Mouse (Mus musculus) hindbrain, embryonic 10.5 days (tissue): ENCODE measurements around the gene Thbs3. TPM values are rescaled to one million over a fixed set of nuclear protein-coding genes. Genes with fewer than 3 reads are reported as not detected.

ENCODE experiments used
- DNase-seq: peaks from one replicate; pipeline ENCODE4 v3.0.0-alpha.2; 2017; ENCODE audit warnings: low spot score
- H3K27ac ChIP-seq: fragments of 300-500 bp; sonication (generic); 2 replicates; pipeline ENCODE4 v1.5.1; 2016; ENCODE audit warnings: mild to moderate bottlenecking, moderate library complexity
- H3K27me3 ChIP-seq: fragments of 300-500 bp; sonication (generic); 2 replicates; pipeline ENCODE4 v1.6.1; 2016; ENCODE audit warnings: mild to moderate bottlenecking; ENCODE audit not compliant: poor library complexity, insufficient read depth, severe bottlenecking
- H3K36me3 ChIP-seq: fragments of 300-500 bp; sonication (generic); 2 replicates; pipeline ENCODE4 v1.6.1; 2016; ENCODE audit warnings: mild to moderate bottlenecking, moderate library complexity
- H3K4me1 ChIP-seq: fragments of 300-500 bp; sonication (generic); replicated peaks from 2 replicates; pipeline ENCODE4 v1.6.1; 2016; ENCODE audit warnings: mild to moderate bottlenecking
- H3K4me3 ChIP-seq: fragments of 300-500 bp; sonication (generic); 2 replicates; pipeline ENCODE4 v1.5.1; 2016; ENCODE audit warnings: mild to moderate bottlenecking, moderate library complexity
- H3K9me3 ChIP-seq: fragments of 300-500 bp; sonication (generic); 2 replicates; pipeline ENCODE4 v1.6.1; 2016; ENCODE audit warnings: mild to moderate bottlenecking, moderate library complexity
- WGBS: fragments of 180-500 bp; shearing (Covaris S2); methylation state at CpG from one replicate; pipeline ENCODE4 v1.1.7; 2016; 5-methylcytosine and 5-hydroxymethylcytosine counted together
- polyA plus RNA-seq: library from polyadenylated mRNA; unstranded; fragments of >200 nt; fragmentation: Nextera tagmentation; extraction: Ambion mirVana; gene quantifications from 2 replicates; pipeline ENCODE4 v1.2.1, GENCODE M21; 2016

Thbs3 gene
- polyA plus RNA-seq, 1 experiment from 2014 or later, result 74.7 TPM

DNA sequence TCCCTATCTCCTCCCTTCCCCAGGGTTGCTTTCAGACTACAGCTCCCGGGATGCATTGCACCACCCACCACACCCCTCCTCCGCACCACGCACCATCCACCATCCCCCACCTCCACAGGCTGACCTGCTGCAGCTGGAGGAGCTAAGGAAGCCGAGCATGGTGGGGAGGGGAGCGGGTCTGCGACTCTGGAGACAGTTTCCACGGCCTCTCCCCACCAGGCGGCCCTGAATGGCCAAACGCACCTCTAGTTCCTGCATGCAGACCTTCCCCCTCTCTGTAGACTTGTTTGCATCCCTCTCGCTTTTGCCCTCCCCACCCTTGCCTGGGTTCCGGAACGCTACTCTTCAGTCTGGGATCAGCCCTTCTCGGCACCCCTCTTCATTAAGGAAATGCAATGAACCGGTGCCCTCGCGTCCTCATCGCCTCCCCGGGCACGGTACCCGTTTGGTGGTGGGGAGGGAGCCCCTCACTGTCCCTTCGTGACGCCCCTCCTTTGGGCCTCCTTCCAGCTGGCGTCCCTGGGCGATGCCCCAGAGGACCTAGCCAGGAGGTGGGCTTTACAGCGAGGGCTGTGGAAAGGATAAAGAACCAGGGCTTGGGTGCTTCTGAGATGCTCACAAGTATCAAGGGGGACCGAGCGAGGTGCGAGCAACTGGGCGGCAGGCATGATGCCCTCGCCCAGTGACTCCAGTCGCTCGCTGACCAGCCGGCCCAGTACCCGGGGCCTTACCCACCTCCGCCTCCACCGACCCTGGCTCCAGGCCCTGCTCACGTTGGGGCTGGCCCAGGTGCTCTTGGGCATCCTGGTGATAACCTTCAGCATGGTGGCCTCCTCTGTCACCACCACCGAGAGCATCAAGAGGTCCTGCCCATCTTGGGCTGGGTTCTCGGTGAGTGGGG, 31.7 kb upstream of the Thbs3 start, which contains the start of gene Fam189b:
Gene Fam189b (plus strand): TSS at position 86 of the 901 bp plus-strand sequence.
- Histone ChIP-seq H3K27me3 (peaks cover 16% of the 10 kb centered on the region), H3K4me3 (peak within 1 kb of the TSS; percentile 79), H3K36me3 (peaks cover 59% of the 10 kb centered on the region), H3K9me3 (no peaks in the 10 kb centered on the region), H3K27ac (peak within 1 kb of the TSS; percentile 94), H3K4me1 (peaks cover 67% of the 10 kb centered on the region)
- DNase-seq, result peak; percentile 88
- WGBS, result 4% methylated on average over 39 of the region's 39 CpGs

- DNase-seq, result no peak
- Histone ChIP-seq H3K4me1 (peaks cover 65% of the 10 kb centered on the region), H3K4me3 (peak overlapping the region; percentile 79), H3K27me3 (peaks cover 16% of the 10 kb centered on the region), H3K36me3 (peaks cover 64% of the 10 kb centered on the region), H3K27ac (peak overlapping the region; percentile 94), H3K9me3 (no peaks in the 10 kb centered on the region)
- 79% methylated on average over 6 of the region's 6 CpGs for WGBS
These were observed 31.0 kb upstream of the Thbs3 start for GRCm38 (mm10) chr3:89183959-89184315.

GRCm38 (mm10) chr3:89187197-89187596, 27.8 kb upstream of the Thbs3 start:
- peak overlapping the region; percentile 54; the same call in 1 of the 2 replicates for H3K27ac ChIP-seq
- WGBS, result 33% methylated on average over 23 of the region's 23 CpGs
- H3K27me3 ChIP-seq, result peaks cover 16% of the 10 kb centered on the region
- H3K4me3 ChIP-seq, result peak overlapping the region; percentile 14; the same call in 1 of the 2 replicates
- no peak for DNase-seq
- no peaks in the 10 kb centered on the region for H3K9me3 ChIP-seq
- H3K36me3 ChIP-seq, result peaks cover 32% of the 10 kb centered on the region
- peaks cover 58% of the 10 kb centered on the region for H3K4me1 ChIP-seq

GRCm38 (mm10) chr3:89187690-89188477, 27.1 kb upstream of the Thbs3 start:
- DNase-seq, result no peak
- peak overlapping the region; percentile 14; the same call in 1 of the 2 replicates for H3K4me3 ChIP-seq
- WGBS, result 60% methylated on average over 18 of the region's 18 CpGs
- H3K27me3 ChIP-seq, result peaks cover 16% of the 10 kb centered on the region
- H3K36me3 ChIP-seq, result peaks cover 27% of the 10 kb centered on the region
- H3K4me1 ChIP-seq, result peaks cover 55% of the 10 kb centered on the region
- H3K9me3 ChIP-seq, result no peaks in the 10 kb centered on the region
- H3K27ac ChIP-seq, result 0 out of 2 replicates have a peak overlapping the region, but pooled peaks have one; percentile 29

DNA sequence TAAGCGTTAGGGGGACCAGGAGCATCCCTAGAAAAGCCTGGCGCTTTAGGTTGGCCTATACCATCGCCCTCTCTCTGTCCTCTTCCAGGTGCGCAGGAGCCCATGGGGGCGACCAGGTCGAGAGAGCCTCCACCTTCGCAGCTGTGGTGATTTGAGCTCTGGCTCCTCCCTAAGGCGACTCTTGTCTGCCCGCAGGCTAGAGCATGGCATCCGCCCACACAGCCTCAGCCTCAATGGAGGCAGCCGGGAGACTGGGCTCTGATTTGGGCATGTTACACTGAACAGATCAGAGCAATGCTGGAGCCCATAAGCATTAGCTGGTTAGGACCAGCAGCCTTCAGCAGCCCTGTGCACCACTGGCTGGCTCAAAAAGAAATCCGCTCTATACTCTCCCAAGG, 26.5 kb upstream of the Thbs3 start:
- DNase-seq, result no peak
- no peak overlapping the region for H3K4me3 ChIP-seq
- peaks cover 49% of the 10 kb centered on the region for H3K4me1 ChIP-seq
- peaks cover 27% of the 10 kb centered on the region for H3K36me3 ChIP-seq
- H3K9me3 ChIP-seq, result no peaks in the 10 kb centered on the region
- 63% methylated on average over 12 of the region's 12 CpGs for WGBS
- 0 out of 2 replicates have a peak overlapping the region, but pooled peaks have one; percentile 29 for H3K27ac ChIP-seq
- H3K27me3 ChIP-seq, result peaks cover 16% of the 10 kb centered on the region

DNA sequence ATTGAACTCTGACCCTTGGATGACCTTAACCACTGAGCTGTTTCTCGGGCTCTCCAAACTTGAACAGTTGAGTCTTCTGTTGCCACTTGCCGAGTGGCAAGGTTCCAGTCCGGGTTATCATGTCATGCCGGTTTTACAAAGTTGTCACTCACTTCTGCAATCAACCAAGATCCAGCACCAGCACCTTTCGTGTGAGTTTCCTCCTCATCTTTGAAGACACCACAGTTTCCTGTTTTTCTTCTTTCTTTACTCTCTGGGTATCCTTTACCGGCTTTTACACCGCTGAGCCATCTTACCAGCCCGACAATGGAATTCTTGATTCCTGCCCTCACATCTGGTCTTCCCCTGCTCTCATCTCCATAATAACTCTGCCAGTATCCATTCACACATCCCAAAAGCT, 24.5 kb upstream of the Thbs3 start:
- Histone ChIP-seq H3K36me3 (peaks cover 25% of the 10 kb centered on the region), H3K4me3 (no peak overlapping the region), H3K9me3 (no peaks in the 10 kb centered on the region), H3K4me1 (peaks cover 33% of the 10 kb centered on the region), H3K27ac (no peak overlapping the region), H3K27me3 (peaks cover 15% of the 10 kb centered on the region)
- 84% methylated on average over 8 of the region's 8 CpGs for WGBS
- DNase-seq, result no peak

GRCm38 (mm10) chr3:89193351-89193750, 21.6 kb upstream of the Thbs3 start:
- WGBS, result 62% methylated on average over 1 of the region's 1 CpGs
- DNase-seq, result no peak
- H3K27me3 ChIP-seq, result no peaks in the 10 kb centered on the region
- H3K9me3 ChIP-seq, result no peaks in the 10 kb centered on the region
- H3K4me1 ChIP-seq, result peaks cover 23% of the 10 kb centered on the region
- peaks cover 6% of the 10 kb centered on the region for H3K36me3 ChIP-seq
- H3K27ac ChIP-seq, result no peak overlapping the region
- no peak overlapping the region for H3K4me3 ChIP-seq

DNA sequence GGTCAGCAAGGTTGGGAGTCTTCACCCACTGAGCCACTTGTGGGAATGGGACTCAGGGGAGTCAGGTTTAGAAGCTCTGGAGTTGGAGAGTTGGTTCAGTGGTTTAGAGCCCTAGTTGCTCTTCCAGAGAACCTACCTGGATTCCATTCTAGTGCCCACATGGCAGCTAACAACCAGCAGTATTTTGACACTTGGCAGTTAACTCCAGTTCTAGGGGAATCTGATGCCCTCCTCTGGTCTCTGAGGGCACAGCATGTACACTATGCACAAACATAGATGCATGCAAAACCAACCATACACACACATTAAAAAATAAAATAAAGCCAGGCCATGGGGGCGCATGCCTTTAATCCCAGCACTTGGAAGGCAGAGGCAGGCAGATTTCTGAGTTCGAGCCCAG, 21.1 kb upstream of the Thbs3 start:
- Histone ChIP-seq H3K27ac (no peak overlapping the region), H3K36me3 (0 out of 2 replicates have a peak, but pooled peaks cover 1% of the 10 kb centered on the region), H3K4me1 (peaks cover 19% of the 10 kb centered on the region), H3K4me3 (no peak overlapping the region), H3K9me3 (no peaks in the 10 kb centered on the region), H3K27me3 (no peaks in the 10 kb centered on the region)
- no peak for DNase-seq
- 89% methylated on average over 2 of the region's 2 CpGs for WGBS

DNA sequence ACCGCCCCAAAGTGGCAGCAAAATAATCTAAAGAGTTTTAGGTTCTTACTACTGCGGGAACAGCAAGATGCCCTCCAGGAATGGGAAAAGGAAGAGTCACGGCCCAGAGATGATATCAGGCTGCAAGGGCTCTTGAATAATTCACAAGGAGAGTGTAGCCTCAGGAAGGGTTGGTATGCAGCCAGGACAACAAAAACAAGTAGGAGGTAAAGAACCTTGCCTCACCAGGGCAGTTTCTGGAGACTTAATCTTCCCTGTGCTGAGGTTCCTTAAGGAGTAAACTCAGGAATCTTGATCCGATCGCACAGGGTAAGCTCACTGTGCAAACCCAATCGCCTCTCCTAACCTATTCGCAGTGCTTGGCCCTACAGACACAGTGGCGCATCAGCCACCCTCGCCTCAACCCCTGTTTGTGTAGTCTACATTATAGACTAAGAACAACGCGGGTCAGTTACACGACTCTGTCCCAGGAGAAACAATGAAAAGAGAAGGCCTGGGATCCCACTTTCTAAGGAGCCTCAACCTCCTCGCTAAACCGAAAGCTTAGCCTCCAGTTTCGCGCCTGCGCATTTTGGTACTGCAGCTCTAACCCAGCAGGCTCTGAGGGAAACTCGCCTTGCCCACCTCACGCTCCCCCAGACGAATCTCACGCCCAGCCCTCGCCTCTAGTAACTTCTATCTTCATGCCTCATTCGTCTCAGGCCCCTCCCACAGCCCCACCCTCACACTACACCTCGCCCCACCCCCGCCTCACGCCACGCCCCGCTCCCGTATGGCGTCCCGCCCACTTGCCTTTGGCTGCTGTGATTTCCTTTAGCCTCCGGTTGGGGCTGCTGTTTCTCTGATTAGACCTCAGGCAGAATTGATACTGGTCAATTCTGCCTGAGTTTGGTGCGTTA, 18.8 kb upstream of the Thbs3 start:
- Histone ChIP-seq H3K36me3 (no peaks in the 10 kb centered on the region), H3K27ac (peak overlapping the region; percentile 91), H3K4me1 (peaks cover 19% of the 10 kb centered on the region), H3K27me3 (no peaks in the 10 kb centered on the region), H3K4me3 (peak overlapping the region; percentile 52), H3K9me3 (no peaks in the 10 kb centered on the region)
- DNase-seq, result peak; percentile 96
- 9% methylated on average over 33 of the region's 33 CpGs for WGBS

- Histone ChIP-seq H3K4me3 (no peak overlapping the region), H3K36me3 (peaks cover 7% of the 10 kb centered on the region), H3K27me3 (no peaks in the 10 kb centered on the region), H3K9me3 (no peaks in the 10 kb centered on the region), H3K27ac (no peak overlapping the region), H3K4me1 (peaks cover 28% of the 10 kb centered on the region)
- DNase-seq, result no peak
- WGBS, result 85% methylated on average over 3 of the region's 3 CpGs
These were observed 15.1 kb upstream of the Thbs3 start for GRCm38 (mm10) chr3:89199839-89200238.

DNA sequence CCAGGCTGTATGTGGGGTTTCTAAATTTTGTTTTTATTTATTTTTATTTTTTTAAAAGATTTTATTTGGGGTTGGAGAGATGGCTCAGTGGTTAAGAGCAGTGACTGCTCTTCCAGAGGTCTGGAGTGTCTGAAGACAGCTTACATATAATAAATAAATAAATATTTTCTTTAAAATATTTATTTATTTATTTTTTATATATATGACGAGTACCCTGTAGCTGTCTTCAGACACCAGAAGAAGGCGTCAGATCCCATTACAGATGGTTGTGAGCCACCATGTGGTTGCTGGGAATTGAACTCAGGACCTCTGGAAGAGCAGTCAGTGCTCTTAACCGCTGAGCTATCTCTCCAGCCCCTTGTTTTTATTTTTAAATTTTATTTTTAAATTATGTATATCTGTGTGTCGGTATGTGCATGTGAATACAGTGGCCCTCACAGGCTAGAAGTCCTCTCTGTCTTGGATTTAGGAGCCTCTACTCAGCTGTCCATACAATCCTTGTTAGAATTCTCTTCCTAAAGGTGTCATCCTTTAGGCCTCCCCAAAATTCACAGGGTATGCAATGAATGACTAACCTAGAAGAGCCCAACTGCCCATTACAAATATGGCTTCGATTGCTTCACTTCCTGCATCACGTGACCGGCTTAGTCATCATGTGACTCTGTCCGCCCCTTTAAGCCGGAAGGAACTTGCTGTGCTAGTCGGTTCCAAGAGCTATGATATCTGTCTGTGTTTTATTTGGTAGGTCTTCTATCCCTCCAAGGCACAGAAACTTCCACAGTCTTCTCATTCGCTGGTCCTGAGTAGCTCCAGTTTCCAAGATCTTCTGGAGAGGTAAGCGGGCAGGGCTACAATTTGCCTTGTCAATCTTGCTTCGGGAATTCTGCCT, 12.5 kb upstream of the Thbs3 start, which contains the start of gene Gba:
Gene Gba (plus strand): TSS at position 676 of the 889 bp plus-strand sequence.
- DNase-seq, result peak; percentile 88
- no peaks in the 10 kb centered on the region for H3K27me3 ChIP-seq
- H3K27ac ChIP-seq, result peak within 1 kb of the TSS; percentile 80
- 29% methylated on average over 13 of the region's 13 CpGs for WGBS
- no peaks in the 10 kb centered on the region for H3K9me3 ChIP-seq
- H3K4me3 ChIP-seq, result peak within 1 kb of the TSS; percentile 67
- H3K36me3 ChIP-seq, result peaks cover 34% of the 10 kb centered on the region
- peaks cover 9% of the 10 kb centered on the region for H3K4me1 ChIP-seq
